Mouse (Mus musculus) ovary, postnatal 10 days (tissue): ENCODE data around the gene Trafd1.
"Not testable (repeated sequence)": the region's sequence is repeated elsewhere in the genome, so short reads cannot be mapped to it uniquely, and the experiment has no call there.

ENCODE experiments used
- DNase-seq: peaks from one replicate; pipeline ENCODE4 v3.0.0; 2022; ENCODE audit warnings: low spot score

Gene Trafd1

DNA sequence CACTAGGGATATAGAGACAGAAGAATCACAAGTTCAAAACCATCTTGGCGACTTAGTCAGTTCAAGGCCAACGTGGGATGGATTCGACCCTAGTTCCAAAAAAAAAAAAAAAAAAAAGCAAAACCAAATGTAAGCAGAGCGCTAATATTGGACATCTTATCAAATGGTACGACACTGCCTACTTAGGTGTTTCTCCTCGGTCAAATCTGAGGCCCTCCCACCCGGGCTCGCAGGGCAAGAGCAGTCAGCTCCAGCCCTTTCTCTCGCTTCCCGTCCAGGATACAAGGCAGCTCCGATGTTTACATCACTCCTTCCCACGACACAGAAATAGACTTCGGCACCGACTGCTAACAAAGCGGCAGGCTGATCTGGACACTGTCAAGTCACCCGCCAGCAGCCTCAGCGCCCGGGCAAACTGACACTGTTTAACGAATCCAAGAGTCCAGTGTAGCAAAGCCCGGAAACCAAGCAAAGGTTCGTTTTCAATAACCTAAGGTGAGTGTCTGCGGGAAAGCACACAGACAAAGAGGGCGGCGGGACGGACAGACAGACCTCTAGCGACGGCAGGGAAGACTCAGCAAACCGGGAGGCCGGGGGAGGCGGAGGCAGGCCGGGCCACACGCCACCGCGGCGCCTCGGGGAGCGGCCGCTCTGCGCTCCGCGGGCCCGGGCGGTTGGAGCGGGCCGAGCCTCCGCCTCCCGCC, 523 bp downstream of the Trafd1 start:
- DNase-seq = peak; percentile 42

DNA sequence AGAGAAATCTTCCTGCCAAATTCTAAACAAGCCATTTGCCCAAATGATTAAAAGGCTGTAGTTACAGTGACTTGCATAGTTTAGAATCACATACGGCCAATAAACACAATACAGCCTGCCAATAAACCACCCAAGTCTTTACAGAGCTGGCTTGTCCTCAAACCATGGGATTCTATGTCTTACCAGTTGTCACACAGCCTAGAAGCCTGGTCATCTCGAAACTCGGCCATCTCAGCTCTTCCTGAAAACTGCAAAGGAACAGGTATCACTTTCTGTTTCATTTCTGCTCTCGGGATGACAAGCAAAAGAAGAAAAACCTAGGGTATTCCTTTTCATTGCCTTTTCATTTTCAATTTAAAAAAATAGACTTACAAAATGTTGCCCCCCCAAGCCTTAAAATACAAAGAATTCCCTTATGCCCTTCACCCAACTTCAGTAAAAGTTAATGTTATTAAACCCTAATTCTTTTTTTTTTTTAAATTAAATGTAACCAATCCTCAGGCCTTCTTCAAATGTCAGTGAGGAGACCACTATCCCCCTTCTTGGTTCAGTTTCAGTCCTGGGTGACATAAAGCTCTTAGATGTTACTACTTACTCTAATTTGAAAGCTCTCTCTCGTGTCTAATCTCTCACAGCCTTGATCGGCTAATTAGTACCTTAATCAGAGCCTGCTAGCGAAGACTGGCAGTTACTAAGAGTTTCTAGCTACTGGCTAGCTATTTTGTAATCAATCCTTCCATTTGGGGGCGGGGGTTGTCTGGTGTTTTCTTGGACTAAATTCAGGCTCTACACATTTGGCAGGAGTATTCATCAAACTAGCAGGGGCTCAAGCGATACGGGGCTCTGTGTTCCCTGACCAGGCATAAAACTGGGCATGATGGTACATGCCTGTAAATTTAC, 1.3 kb downstream of the Trafd1 start:
- DNase-seq = no peak

DNA sequence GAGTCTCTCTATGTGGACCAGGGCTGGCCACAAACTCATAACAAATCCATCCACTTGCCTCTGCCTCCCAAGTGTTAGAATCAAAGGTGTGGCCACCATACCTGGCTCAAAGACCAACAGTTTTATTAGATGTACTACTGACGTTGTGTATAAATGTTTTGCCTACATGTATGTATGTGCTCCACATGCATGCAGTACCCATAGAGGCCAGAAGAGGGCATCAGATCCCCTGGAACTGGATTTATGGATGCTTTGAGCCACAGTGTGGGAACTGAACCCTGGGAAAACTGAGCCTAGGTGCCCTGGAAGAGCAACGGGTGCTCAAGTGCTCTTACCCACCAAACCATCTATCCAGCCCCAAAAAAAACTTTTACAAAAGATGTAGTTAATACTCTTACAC, 4.7 kb downstream of the Trafd1 start:
- no peak for DNase-seq

DNA sequence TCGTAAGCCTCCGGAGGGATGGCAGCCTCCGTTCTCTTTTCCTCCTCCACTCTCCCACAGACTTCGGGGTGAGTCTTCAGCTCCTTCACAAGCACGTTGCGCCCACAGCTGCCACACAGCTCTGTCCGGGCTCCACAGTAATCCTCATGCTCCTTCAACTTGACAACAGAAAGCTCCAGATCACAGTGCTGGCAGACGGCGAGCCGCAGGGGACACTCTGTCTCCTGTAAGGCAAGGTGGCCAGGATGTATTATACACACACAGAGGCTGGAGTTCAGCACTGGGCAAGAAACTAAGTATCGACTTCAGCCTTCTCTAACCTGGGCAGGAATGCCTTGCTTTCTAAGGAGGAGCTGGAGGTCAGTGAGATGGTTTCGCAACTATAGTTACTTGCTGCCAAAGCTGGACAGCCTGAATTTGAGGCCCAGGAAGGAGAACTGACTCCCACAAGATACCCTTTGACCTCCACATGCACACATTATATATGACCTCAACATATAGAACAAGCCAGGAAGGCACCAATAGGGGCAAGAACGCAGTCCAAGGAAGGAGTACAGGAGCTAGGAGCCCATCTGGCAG, 6.7 kb downstream of the Trafd1 start:
- DNase-seq = no peak

DNA sequence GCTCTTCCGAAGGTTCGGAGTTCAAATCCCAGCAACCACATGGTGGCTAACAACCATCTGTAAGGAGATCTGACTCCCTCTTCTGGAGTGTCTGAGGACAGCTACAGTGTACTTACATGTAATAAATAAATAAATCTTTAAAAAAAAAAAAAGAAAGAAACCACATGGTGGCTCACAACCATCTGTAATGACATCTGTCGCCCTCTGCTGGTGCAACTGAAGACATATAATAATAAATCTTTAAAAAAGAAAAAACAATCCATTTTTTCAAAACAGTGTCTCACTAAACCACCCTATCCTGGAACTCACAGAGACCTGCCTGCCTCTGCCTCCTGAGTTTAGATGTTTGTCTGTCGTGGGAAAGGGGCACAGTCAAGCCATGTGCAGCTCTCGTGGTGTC, 8.5 kb downstream of the Trafd1 start:
- DNase-seq = not testable (repeated sequence)

DNA sequence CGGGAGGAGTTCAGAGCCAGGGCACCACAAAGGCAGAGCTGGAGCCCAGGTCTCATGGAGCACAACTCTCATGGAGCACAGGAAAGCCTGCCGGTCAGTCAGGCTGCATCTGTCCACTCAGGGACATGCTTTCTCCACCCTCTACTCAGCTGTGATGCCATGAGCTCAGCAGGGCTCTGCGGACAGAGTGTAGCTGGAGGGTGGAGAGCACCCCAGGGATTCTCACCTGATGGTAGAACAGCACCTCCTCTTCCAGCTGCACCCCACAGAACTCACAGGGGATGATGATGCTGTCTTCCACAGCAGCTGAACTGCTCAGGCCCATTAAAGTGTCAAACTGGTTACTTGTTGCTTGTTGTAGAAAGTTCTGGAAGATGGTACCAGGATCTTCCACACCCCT, 10.6 kb downstream of the Trafd1 start:
- no peak for DNase-seq

DNA sequence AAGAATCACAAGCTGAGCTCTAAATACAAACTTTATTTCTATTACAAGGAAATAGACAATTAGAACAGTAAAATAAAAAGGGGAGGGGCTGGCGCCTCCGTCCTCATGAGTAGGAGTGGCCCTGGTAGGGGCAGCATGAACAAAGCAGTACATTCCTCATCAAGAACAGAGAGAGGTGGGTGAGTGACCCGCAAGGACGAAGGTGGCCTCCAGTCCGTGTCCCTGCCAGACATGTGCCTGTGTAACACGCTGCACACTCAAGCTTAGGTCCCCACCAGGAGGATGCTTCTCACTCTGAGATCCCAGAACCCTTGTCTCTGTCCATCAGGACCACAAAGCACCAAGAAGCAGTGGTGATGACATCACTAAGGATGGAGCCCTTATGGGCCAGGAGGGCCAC, 13.7 kb downstream of the Trafd1 start:
- DNase-seq = no peak

DNA sequence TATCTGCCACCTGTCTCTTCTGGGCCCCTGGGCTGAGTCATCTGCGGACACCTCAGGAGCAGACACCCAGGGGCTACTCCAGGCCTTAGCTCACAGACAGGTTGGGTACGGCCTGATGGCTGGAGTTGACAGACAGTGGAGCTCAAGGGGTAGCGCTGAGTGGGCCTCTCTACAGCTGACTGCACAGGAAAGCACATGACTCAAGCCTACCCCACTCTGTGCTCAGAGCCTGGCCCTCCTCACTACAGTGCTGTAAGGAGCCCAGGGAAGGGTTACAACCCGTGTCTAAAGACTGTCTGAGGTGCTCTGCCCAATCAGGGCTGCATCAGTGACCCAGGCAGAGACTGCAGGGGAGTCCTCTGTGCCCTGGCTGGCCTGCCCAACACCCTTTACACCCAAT, 18.2 kb downstream of the Trafd1 start:
- no peak for DNase-seq

DNA sequence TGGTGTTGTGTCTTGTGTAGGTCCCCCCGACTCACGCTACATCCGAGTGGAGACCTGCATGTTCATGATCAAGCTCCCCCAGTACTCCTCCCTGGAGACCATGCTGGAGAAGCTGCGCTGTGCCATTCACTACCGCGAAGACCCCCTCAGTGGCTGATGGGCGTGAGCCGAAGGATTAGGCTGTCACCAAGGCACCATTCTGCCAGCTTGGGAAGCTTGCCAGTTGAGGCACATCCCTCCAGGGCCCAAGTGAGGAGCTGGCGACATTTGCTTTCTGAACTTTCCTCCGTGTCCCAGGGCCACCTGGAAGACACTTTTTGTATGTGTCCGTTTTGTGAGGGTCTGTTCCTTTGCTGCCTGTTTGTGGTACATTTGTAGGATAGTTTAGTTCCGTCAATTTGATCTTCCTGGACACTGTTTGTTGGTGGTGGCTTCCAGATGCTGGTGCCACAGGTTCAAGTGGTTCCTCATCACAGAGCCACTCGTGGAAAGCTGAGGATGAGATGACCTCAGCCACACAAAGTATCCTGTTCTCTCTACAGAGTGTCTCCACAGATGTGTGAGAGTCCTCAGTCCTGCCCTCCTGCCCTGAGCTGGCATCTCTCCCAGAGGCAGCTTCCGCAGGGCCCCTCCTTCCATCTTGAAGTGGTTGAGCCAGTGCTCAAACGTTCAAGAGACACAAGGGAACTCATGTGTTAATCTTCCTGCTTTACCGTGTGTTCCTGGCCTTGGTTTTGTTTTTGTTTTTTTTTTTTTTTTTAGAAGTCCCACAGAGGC, 18.8 kb downstream of the Trafd1 start:
- DNase-seq = no peak

DNA sequence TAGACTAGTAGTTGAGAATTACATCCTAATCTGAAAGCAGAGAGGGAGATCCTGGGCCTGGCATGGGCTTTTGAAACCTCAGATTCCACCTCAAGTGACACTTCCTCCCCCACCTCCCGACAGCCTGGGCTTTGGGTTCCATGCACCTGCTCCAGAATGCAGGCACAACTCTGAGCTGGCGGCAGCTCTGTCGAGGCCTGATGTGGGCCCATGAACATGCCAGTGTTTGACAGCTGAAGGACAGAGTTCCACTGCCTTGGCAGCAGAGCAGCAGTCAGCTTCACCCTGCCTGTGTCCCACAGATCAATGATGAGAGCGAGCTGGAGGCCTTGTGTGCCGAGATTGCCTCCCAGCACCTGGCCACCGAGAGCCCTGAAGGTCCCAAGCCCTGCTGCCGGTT, 22.0 kb downstream of the Trafd1 start:
- no peak for DNase-seq

DNA sequence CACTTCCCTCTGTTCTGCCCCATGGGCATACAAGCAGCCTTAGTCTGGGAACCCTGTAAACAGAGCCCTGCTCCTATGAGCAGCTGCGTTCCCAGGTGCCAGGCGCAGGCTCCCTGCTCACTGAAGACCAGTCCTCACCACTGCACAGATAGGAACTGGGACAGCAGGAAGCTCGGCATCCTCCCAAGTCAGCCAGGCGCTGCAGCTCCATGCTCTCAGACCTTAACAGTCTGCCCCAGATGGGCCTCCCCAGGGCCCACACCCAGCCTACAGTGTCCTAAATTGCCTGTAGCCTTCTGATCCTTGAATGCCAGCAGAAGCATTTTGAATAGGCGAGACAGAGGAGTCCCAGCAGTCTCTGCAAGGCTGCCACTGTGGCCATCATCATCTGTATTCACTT, 23.7 kb downstream of the Trafd1 start:
- DNase-seq = no peak

DNA sequence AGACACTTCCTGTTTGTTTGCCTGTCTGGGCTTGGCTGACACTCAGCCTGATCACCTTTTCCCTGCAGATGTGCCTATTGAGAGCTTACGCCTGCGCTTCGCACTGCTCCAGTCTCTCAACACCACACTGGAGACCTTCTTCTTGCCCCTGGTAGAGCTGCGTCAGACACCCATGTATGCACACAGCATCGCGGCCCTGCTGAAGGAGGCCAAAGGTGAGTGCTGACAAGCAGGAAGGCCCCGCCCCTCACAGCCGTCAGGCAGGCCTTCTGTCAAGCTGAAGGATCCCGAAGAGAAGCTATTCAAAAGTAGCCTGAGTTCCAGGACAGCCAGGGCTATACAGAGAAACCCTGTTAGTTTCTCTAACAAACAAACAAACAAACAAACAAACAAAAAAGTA, 26.2 kb downstream of the Trafd1 start:
- DNase-seq = no peak

DNA sequence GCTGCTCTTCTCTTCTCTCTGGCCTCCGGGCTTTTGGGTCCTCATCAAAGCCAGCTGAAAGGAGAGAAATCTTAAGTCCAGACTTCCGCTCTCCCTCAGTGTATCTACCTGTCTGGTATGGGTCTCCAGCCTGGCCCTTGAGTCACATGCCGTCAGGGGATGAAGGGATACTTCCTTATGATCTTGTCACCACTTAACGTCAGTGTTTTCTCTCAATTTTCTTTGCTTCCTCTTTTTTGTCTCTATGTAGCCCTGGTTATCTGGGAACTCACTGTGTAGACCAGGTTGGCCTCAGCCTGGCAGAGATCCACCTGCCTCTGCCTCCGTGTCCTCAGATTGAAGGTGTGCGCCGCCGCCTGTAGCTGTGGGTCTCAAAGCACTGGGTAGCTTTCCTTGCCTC, 41.4 kb downstream of the Trafd1 start:
- no peak for DNase-seq

DNA sequence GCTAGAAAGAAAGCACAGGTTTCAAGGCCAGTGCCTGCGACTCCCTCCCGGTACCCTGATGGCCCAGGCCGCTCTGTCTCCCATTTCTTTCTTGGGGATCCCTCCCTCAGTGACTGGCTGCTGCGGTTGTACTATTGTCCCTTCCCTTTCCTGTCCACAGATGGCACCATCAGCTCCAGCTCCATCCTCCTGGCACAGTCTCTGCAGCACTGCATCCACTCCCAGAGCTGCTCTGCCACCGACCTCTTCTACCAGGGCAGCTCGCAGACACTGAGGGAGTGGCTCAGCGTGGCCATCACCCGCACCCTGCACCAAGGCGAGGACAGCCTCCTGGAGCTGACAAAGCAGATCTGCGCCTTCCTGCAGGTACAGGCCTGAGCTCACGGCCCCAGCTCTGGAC, 42.9 kb downstream of the Trafd1 start:
- no peak for DNase-seq

DNA sequence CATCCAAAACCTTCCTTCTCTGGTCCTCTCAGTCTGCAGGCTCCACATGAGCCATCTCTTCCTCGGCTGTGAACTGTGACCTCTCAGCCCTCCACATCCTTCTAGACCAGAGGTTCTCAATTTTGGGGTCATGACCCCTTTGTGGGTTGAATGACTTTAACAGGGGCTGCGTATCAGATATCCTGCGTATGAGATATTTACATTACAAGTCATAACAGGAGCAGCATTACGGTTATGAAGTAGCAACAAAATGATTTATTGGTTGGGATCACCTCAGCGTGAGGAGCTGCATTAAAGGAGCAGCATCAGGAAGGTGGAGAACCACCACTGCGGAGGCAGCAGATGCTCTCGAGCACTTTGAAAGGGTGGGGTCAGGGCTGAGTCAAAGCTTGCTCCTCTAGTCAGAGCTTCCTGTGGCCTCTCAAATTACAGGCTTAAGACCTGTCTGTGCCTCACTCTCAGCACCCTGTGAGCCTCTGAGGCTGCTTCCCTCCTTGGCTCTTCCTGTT, 44.4 kb downstream of the Trafd1 start:
- no peak for DNase-seq

DNA sequence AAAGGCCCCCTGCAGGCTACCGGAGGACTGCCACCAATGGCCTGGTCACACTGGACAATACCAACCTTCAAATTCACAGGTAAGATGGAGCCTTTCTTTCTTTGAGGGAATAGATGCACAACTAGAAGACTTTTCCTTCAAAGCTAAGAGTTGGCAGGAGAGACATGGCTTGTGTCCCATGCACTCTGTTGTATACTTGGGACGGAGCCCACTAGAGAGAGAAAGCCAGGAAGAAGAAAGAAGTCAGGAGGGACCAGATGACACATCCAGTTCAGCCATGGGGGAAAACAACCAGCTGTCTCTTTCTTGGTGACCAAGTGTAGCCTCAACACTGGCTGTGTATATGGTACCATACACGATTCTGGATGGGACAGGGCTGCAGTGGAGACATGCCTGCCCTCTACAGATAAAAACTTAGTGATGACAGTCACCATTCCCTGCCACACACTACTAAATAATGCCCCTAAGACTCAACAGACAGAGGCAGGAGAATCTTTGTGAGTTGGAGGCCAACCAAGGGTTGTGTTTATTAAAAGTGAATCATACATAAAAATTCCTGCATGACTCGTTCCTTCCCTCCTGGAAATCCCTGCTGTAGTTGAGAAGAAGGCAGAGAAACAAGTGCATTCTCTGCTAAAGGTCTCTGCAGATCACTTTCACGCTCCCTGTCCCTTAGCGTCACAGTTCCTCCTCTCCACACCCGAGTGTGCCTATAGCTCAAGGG, 45.8 kb downstream of the Trafd1 start:
- DNase-seq = no peak

DNA sequence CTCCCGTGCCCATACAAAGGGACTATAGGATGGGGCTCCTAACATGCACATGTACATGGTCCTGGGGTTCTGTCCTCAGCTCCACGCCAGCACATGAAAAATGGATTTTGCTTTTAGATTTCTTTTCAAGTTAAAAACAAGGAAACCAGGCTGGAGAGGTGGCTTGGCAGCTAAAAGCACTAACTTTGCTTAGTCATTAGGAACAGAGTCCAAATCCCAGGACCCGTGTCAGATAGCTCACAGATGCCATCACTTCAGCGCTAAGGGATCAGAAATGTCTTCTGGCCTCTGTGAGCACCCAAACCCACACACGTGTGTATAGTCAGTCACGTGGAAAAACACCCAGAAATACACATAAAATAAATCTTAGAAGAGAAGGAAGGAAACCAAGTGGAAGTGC, 48.7 kb downstream of the Trafd1 start:
- DNase-seq = no peak

DNA sequence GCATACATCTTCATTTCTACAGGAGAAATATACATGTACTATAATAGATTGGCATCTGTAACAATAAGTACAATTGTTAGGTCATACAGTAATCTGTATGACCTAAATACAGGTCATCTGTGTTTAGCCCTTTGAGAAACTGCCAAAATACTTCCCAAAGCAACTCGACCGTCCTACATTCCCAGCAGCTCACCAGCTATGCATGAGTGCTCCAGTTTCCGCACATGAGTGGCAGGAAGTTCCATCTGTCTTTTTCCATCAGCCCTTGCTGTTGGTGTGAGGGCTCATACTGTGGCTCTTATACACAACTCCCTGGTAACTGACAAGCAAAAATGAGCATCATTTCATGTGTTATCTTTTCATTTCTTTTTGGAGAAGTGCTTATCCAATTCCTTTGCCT, 49.4 kb downstream of the Trafd1 start:
- DNase-seq = no peak

DNA sequence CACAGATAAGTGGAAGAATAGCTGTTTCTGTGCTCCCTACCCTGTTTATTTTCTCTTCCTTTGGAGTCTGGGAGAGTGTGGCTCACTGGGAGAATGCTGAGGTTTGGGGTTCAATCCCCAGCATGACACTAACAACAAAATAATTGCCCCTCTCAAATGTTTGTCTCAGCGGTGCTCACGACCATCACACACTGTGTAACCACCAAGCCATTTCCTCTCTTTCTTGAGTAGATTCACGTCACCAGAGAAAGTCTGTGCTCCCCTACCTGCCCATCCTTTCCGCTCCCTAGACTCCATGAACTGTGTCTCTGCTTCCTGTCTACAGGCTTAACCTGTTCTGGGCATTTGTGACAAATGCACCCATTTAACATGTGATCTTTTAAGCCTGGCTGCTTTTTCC, 50.0 kb downstream of the Trafd1 start:
- no peak for DNase-seq

DNA sequence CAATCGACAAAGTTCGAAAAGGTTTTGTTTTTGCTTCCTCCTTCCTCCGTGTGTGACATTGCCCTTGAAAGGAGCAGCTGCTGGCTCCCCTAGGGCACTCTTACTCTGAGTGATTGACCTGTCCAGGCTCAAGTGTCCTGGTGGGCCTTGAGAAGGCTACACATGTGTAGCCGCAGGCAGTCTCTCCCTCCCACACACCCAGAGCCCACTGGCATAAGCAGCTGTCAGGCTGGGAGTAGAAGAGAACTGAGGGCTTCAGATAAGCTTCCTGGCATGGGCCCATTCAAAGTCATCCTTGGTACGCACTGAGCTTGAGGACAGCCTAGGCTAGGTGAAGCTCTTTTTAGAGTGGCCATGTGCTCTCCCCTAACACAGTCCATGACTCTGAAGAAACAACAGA, 51.0 kb downstream of the Trafd1 start:
- no peak for DNase-seq

DNA sequence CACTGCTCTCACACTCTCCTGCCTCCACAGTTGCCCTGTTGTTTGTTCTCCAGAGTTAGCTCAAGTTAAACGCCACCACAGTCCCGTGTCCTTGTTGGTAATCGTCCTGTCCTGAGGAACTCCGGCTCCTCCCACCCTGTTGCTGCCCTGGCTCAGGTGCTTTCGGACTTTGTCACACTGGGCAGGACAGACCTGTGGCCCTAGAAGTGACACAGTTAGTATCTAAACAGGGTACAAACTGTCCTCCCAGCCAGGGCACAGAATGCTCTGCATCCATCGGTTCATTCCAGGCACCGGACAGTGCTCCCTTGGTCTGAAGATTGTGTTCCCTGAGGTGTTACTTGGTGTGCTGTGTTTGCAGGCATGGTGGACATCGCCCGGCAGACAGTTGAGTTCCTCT, 51.5 kb downstream of the Trafd1 start:
- no peak for DNase-seq

DNA sequence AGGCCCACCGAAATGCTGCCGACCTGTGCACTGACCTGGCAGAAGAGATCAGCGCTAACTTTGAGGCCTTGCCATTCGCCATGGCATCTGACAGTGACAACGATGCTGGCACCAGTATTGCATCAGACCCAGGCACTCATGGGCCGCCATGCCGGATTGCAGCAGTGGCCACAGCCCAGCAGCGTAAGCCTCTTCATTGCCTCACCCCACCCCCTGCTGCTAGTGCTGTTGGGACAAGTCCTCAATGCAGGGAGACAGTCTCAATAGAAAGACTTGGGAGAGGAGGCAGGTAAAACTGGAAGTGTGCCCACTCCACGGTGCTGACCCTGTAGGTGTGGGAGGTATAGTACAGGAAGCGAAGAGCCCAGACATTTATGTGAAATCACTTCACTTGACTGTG, 53.7 kb downstream of the Trafd1 start:
- no peak for DNase-seq
